Mouse (Mus musculus): ENCODE measurements around the gene Arhgap22.

Gene Arhgap22

GRCm38 (mm10) chr14:33280921-33281320, 67.1 kb downstream of the Arhgap22 start:
- no peak for DNase-seq (ENCODE audit: low read depth, low spot score)

DNA sequence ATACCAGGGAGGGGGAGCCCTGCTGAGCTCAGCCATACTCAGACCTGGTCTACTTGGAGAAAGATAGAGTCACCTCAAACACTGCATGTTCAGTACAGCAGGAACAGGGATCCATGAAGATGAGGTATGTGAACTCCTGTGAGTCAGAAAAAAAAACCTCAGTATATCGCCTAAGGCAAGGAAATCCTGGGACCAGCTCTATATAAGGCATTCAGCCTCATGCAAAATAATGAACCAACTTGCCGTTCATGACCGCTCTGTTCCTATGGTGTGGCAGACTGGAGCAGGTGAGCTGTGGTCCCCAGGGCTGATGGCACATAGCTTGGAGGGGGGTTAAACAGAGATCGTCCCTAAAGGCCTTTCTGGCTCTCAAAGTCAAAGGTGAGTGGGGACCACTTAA, 68.6 kb downstream of the Arhgap22 start:
- no peak for DNase-seq (ENCODE audit: low read depth, low spot score)

GRCm38 (mm10) chr14:33287920-33288319, 74.1 kb downstream of the Arhgap22 start:
- DNase-seq (ENCODE audit: low read depth, low spot score), result no peak

DNA sequence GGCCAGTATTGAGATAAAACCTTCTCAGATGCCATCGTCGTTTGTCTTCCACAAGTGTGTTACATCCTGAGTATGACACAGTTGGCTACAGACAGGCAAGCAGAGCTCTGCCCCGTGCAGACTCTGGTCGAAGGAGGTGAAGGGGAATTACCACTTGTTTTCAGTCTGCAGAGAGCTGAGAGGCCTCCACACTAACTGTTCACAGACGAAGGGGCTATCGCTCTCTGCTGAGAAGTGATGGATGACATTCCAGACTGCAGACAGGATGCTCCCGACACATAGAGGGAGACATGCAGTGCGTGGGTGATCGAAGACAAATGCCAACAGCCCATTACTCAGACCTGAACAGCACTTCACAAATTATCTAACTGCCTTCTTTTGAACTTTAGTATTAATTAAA, 76.2 kb downstream of the Arhgap22 start:
- no peak for DNase-seq (ENCODE audit: low read depth, low spot score)

DNA sequence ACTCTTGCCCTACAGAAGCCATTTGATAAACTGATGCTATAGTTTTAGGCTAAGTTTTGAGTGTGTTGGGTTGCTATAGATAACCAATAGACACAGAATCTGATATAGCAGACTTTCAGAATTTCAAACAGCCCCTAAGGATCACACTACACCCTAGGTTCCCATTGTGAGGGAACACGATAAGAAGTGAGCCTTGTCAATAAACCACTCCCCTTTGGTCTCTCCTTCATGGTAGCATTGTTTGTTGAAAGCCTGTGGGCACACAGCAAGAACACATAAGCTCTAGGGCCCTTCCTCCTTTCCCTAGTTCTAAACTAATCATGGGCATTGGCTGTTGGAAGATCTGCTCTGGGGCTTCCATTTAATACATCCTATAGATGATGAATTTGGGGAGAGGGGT, 80.7 kb downstream of the Arhgap22 start:
- DNase-seq (ENCODE audit: low read depth, low spot score), result no peak

GRCm38 (mm10) chr14:33296698-33297341, 83.0 kb downstream of the Arhgap22 start:
- no peak for DNase-seq (ENCODE audit: low read depth, low spot score)

DNA sequence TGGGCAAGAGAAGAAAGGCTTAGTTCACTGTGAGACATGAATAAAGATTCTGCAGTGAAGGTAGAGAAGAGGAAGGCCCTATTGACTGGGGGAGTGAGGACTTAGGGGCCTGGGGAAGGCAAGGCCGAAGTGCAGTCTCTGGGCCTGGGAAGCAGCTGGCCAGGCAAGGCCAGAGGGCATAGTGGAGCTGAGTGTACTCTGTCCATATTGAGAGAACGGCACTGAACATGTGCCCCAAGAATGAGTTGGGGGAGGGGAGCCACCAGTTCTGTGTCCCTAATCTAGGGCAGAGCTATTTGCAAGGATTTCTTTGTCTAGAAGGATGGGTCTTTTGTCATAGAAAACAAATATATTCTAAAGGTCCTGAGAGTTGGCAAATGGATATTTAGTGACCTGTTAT, 86.8 kb downstream of the Arhgap22 start:
- DNase-seq (ENCODE audit: low read depth, low spot score), result no peak

DNA sequence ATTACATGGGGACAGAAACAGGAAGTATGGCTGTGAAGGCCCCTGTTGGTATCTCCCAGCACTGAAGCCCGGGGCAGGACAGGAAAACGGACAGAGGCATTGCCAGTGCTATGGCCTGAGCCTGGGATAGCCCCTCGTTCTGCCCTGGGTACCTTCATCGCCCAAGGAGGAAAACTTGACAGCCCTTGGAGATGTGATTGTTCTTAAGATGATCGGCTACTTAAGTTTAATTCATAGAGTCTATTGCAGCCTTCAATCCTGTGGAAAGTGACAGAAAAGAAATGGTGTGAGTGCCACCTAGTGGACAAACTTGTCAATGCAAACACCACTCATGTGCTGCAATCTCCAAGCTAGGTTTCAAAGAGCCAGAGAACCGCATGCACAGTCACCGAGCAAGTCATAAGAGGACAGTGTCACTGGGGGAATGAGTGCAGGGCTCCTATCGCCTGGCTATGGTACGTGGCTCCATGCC, 89.6 kb downstream of the Arhgap22 start:
- peak; percentile 71 for DNase-seq (ENCODE audit: low read depth, low spot score)

DNA sequence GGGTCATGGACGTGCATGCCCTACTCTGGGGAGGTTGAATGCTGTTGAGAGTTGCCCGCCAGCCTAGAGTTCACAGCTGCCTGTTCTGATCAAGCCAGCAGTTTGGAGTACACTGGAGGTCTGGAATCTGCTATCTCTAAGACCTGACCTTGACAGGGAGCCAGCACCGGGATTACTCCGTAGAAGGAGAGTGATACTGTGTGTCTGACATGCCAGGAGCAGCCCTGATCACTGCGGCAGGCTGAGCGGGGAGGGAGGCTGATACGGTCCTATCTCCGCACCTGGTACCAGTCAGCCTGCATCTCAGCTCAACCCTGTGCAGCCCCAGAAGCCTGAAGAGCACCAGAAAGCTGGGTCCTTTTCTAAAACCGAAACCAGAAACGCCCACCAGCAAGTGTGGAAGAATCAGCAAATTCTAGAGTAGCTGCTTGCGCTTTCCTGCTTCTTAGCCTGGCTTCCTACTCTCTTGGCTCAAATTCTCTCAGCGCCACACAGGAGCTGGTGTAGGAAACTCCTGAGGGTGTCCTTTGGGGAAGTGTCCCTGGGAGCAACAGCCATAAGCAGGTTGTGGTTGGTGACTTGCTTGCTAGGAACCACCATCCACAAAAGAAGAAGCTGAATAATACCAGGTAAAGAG, 91.9 kb downstream of the Arhgap22 start:
- no peak for DNase-seq (ENCODE audit: low read depth, low spot score)

- DNase-seq (ENCODE audit: low read depth, low spot score), result no peak
Observed at GRCm38 (mm10) chr14:33310719-33311118, 96.9 kb downstream of the Arhgap22 start.

- no peak for DNase-seq (ENCODE audit: low read depth, low spot score)
Observed at GRCm38 (mm10) chr14:33312309-33312708, 98.5 kb downstream of the Arhgap22 start.

DNA sequence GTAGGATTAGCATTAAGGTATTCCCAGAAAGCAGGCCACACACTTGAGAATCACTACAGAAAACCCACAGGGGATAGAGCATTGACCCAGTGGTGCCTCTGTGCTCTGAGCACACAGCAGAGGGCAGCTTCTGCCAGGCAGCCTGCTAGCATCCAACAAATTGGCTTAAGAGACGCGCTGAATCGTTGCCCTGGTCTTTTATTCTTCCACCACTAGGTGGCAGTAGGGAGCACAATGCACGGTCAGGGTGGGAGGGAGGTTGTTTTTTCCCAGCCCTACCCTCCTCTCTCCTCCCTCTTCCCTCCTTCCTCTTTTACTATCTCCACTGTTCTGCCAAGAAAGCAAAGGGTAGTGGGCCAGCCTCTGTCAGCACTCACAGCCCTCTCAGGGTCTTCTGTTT, 99.8 kb downstream of the Arhgap22 start:
- no peak for DNase-seq (ENCODE audit: low read depth, low spot score)

DNA sequence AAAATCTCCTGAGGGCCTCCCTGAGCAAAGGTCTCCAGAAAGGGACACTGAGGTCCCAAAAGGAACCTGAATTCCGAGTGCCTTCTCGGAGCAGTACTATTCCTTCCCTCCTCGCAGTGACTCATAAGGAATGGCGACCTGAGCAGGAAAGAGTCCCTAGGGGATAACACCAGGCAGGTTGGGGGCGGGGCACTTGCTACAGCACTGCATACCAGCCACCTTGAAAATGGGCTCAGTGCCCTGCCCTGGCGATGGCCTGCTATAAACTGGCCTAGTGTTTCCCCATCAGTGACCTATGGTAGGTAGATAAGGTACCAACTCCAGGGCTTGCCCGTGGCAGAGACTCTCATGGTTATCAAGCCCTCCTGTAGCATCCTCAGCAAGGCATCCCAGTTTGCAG, 100.3 kb downstream of the Arhgap22 start:
- DNase-seq (ENCODE audit: low read depth, low spot score), result no peak

- DNase-seq (ENCODE audit: low read depth, low spot score), result no peak
Observed at GRCm38 (mm10) chr14:33315111-33315510, 101.3 kb downstream of the Arhgap22 start.

GRCm38 (mm10) chr14:33315771-33316170, 101.9 kb downstream of the Arhgap22 start:
- no peak for DNase-seq (ENCODE audit: low read depth, low spot score)

DNA sequence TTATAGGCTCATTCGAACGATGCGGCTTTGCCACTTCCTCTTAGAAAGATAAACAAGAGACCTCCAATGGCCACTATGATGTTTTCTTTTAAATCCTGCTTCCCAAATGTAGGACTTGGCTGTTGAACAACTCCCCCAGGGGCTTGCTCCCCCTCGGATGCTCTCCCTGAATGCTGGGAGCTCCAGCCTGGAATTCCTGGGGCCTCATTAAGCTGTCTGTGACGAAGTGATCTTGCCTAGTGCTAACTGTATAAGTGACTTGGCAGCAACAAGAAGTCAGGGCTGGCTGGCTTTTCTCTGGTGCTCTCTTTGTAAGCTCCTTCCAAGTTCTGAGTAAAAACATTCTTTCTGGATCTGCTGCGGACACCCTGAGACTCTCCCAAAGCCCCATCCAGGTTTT, 104.1 kb downstream of the Arhgap22 start:
- DNase-seq (ENCODE audit: low read depth, low spot score), result no peak

GRCm38 (mm10) chr14:33319541-33320521, 106.0 kb downstream of the Arhgap22 start:
- DNase-seq (ENCODE audit: low read depth, low spot score), result no peak

DNA sequence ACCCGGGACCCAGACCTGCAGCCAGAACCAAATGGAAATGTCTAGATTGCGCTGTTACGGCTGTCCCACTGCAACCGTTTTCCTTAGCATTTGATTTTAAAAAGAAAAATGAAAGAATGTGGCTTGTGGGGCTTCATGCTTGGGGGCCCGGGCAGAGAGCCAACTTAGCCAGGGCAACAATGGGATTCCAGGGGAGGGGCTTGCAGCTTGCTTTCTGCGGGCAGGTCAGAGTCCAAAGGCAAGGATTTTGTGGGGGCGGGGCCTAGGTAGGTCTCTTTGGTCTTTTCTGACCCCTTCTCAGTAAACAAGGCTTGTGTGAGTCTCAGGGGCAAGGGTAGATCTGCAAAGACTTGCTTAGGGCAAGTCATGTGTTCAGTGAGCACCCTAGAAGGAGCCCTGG, 107.0 kb downstream of the Arhgap22 start:
- DNase-seq (ENCODE audit: low read depth, low spot score), result no peak

GRCm38 (mm10) chr14:33322661-33323088, 108.8 kb downstream of the Arhgap22 start:
- no peak for DNase-seq (ENCODE audit: low read depth, low spot score)

DNA sequence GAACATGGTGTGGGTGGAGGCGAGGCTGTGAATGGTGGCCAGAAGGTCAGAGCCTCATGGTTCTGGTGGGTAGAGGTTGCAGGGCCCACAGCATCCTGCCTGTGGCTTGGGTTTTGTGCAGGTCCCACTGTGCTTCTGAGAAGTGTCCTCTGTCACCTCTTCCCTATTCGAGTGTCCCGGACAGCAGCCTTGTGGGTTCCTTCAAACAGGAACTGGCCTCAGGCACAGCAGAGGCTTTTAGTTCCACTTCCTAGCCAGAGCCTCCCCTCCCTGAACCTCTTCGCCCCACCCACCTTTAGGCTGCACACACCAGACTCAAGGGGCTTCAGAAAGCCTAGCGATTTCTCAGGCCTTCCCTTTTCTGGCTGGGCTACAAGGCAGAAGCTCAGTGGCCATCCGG, 110.7 kb downstream of the Arhgap22 start:
- DNase-seq (ENCODE audit: low read depth, low spot score), result no peak

GRCm38 (mm10) chr14:33328369-33328768, 114.5 kb downstream of the Arhgap22 start:
- DNase-seq (ENCODE audit: low read depth, low spot score), result no peak

GRCm38 (mm10) chr14:33329297-33329805, 115.5 kb downstream of the Arhgap22 start:
- DNase-seq (ENCODE audit: low read depth, low spot score), result no peak
